Mouse (Mus musculus) left cerebral cortex, adult 2 months (tissue): Measurements from ENCODE around the gene Klhdc8b. TPM values are rescaled to one million over a fixed set of nuclear protein-coding genes. Genes with fewer than 3 reads are reported as not detected.
A peak's percentile ranks its signal among the peaks of the same experiment; 100 is the strongest.

Experiments used
- DNase-seq, 2 experiments: peaks; one replicate each; pipeline ENCODE4 v3.0.0; 2021 to 2022; ENCODE audit warnings: low spot score in 2 of 2, mixed read lengths in 1 of 2; ENCODE audit errors: extremely low spot score in 1 of 2
- H3K27ac ChIP-seq: fragments of 200-600 bp; 2 replicates; pipeline ENCODE4 v1.8.1; 2022
- H3K4me3 ChIP-seq: fragments of 200-600 bp; 2 replicates; pipeline ENCODE4 v1.8.1; 2022
- CTCF ChIP-seq: fragments of 200-600 bp; IDR thresholded peaks from 2 replicates; pipeline ENCODE4 v1.8.1; 2022; ENCODE audit warnings: antibody characterized with exemption, mild to moderate bottlenecking, moderate library complexity
- intact Hi-C: fragments of 180-260 bp; cut with DNase I; formaldehyde crosslinking; loops from one replicate; pipeline ENCODE4 v1.15.1; 2025
- long read RNA-seq, 2 experiments: library from polyadenylated mRNA; stranded (forward); transcript quantifications; one replicate each; pipeline ENCODE4 v2.0.0; 2021; ENCODE audit warnings: borderline mapping rate in 2 of 2
- total RNA-seq, 2 experiments: library from RNA; stranded (reverse); gene quantifications; 2 replicates each; pipeline ENCODE4 v1.2.3; 2021

Gene Klhdc8b
- total RNA-seq, result 10 to 100 TPM; 30.7 to 32.8 TPM
- long read RNA-seq, experiment 1, full-length matches to known transcripts, result 34 of 42 reads
- long read RNA-seq, experiment 1, partial matches to known transcripts, result 2 of 42 reads
- long read RNA-seq, experiment 1, other reads (novel, unspliced or antisense), result 6 of 42 reads
- long read RNA-seq, experiment 2, transcript Klhdc8b-201 (6 exons, 1,897 nt), result major isoform, 23 of 43 reads
- long read RNA-seq, experiment 2, partial matches to known transcripts, result 2 of 43 reads
- long read RNA-seq, experiment 2, other reads (novel, unspliced or antisense), result 18 of 43 reads

DNA sequence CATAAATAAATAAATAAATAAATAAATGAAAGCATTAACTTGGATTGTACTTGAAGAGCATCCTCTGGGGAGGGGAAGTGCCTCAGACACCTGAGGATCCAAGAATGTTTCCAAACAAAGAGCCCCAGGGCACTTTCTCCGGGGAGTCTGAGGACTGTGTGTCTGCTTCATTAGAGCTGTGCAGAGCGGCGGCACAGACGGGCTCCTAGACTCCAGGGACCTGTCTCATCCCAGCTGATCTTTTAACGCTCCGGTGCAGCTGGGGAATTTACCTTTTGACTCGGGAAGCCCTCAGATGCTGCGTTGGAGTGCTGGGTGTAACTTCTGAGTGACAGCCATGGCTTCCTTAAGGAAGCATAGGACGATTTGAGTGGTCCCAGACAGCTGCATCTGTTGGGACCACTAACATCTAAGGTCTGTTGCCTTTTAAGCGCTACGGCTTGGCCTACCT lies at the start of gene Klhdc8b:
Klhdc8b (minus strand) TSS at position 401 of the 451 bp plus-strand sequence.
- DNase-seq, result no peak
- intact Hi-C loops, result no loop called here
- peak within 1 kb of the TSS; percentile 94 for H3K27ac ChIP-seq
- no peak for TF ChIP-seq CTCF
- H3K4me3 ChIP-seq, result peak within 1 kb of the TSS; percentile 75

DNA sequence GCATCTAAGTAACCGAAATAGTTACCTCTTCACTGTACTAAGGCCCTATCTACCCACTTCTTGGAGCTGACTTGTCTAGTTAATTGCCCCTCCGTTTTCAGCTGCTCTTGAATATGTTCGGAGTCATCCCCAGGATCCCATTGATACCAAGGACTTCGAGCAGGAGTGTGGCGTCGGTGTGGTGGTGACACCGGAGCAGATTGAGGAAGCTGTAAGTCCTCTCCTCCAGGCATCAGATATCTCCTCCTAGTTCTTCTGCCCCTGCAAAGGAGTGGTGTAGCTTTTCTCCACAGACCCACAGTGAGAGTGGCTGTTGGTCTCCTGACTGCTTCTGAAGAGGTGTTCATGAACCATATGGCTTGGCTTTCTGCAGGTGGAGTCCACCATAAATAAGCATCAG lies 47.4 kb upstream of the Klhdc8b start:
- DNase-seq, result no peak
- intact Hi-C loops, result no loop called here
- Histone ChIP-seq H3K4me3 (peak overlapping the region; percentile 84), H3K27ac (no peak overlapping the region)
- no peak for TF ChIP-seq CTCF

- DNase-seq, result peak; percentile 86 to 89
- intact Hi-C loops, result loop anchor here (2.0 kb wide), 1 partner anchor 15 kb away; no protein-coding TSS in a partner anchor
- peak within 1 kb of the TSS; percentile 88 for H3K27ac ChIP-seq
- H3K4me3 ChIP-seq, result peak within 1 kb of the TSS; percentile 84
- TF ChIP-seq CTCF, result no peak
These were observed 46.4 kb upstream of the Klhdc8b start, which contains the start of gene Qars for GRCm38 (mm10) chr9:108507619-108508434. TSS of gene Qars (plus strand) at chr9:108507706.

DNA sequence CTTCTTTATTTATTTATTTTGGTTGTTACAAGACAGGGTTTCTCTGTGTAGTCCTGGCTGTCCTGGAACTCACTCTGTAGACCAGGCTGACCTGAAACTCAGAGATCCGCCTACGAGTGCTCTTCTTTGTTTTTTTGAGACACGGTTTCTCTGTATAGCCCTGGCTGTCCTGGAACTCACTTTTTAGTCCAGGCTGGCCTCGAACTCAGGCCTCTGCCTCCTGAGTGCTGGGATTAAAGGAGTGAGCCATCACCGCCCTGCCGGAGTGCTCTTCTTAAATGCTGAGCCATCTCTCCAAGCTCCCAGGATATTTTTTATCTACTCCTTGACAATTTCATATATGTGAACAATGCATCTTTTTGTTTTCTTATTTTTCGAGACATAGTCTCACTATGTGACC lies 45.5 kb upstream of the Klhdc8b start:
- H3K4me3 ChIP-seq, result no peak overlapping the region; the same call in 1 of the 2 replicates
- H3K27ac ChIP-seq, result peak overlapping the region; percentile 88
- intact Hi-C loops, result loop anchor here (2.0 kb wide), 1 partner anchor 14 kb away; no protein-coding TSS in a partner anchor
- no peak for TF ChIP-seq CTCF
- no peak for DNase-seq

DNA sequence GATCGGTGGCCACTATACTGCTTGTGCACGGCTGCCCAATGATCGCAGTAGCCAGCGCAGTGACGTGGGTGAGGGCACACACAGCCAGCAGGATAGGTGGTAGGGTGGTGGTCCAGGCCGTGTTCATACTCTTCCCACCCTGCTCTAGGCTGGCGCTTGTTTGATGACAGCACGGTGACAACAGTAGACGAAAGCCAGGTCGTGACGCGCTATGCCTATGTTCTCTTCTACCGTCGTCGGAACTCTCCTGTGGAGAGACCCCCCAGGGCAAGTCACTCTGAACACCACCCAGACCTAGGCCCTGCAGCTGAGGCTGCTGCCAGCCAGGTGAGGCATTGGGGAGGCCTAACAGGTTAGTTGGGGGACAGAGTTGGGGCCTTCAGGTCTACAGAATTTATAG lies 38.6 kb upstream of the Klhdc8b start:
- no peak overlapping the region for H3K27ac ChIP-seq
- no peak for TF ChIP-seq CTCF
- DNase-seq, result no peak
- H3K4me3 ChIP-seq, result no peak overlapping the region
- intact Hi-C loops, result loop anchor here (10.0 kb wide), 1 partner anchor 925 kb away; the partner anchor contains the start of genes Hyal1 and Naa80

DNA sequence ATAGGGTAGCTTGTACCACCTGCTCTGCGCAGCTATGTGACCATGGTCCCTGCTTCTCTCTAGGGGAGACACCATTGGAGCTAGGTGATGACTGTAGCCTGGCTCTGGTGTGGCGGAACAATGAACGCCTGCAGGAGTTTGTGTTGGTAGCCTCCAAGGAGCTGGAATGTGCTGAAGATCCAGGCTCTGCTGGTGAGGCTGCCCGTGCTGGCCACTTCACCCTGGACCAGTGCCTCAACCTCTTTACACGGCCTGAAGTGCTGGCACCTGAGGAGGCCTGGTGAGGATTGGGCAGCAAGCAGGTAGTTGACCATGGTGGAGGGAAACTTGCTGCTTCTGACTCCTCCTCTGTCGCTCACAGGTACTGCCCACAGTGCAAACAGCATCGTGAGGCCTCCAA lies 37.9 kb upstream of the Klhdc8b start:
- no peak for TF ChIP-seq CTCF
- intact Hi-C loops, result loop anchor here (10.0 kb wide), 1 partner anchor 924 kb away; the partner anchor contains the start of genes Hyal1 and Naa80
- DNase-seq, result no peak

GRCm38 (mm10) chr9:108494905-108495304 lies 33.5 kb upstream of the Klhdc8b start:
- intact Hi-C loops, result loop anchor here (10.0 kb wide), 1 partner anchor 920 kb away; the partner anchor contains the start of genes Hyal1 and Naa80
- TF ChIP-seq CTCF, result no peak

More for the DNA sequence above, 37.9 kb upstream of the Klhdc8b start:
- Histone ChIP-seq H3K27ac (no peak overlapping the region), H3K4me3 (no peak overlapping the region)

GRCm38 (mm10) chr9:108494146-108494825 lies 32.9 kb upstream of the Klhdc8b start:
- DNase-seq, result no peak
- no peak for TF ChIP-seq CTCF
- intact Hi-C loops, result loop anchor here (10.0 kb wide), 1 partner anchor 919 kb away; the partner anchor contains the start of genes Hyal1 and Naa80
- no peak overlapping the region for H3K4me3 ChIP-seq
- no peak overlapping the region for H3K27ac ChIP-seq

More at GRCm38 (mm10) chr9:108494905-108495304, 33.5 kb upstream of the Klhdc8b start:
- no peak for DNase-seq
- Histone ChIP-seq H3K4me3 (no peak overlapping the region), H3K27ac (no peak overlapping the region)

DNA sequence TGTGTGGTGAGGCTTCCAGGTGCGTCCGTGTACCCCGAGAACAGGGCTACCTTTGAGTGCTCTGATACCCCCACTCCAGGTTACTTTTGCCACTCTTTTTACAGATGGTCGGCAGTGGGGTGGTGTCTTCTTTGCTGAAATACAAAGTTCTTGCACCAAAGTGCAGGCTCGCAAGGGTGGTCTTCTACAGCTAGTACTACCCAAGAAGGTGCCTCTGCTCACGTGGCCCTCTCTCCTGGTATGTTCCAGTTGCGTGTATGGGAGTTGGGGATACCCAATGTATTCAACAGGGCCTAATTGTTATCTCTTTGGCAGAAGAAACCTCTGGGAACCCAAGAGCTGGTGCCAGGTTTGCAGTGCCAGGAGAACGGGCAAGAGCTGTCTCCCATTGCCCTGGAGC lies 31.9 kb upstream of the Klhdc8b start:
- intact Hi-C loops, result loop anchor here (2.0 to 10.0 kb wide), 2 partner anchors 14 to 918 kb away; partner anchors contain the start of genes Hyal1, Naa80 and Qars
- DNase-seq, result no peak
- no peak for TF ChIP-seq CTCF

GRCm38 (mm10) chr9:108492043-108492750 lies 30.8 kb upstream of the Klhdc8b start:
- DNase-seq, result no peak
- H3K4me3 ChIP-seq, result peak overlapping the region; percentile 98; the same call in 1 of the 2 replicates
- no peak overlapping the region; the same call in 1 of the 2 replicates for H3K27ac ChIP-seq
- no peak for TF ChIP-seq CTCF
- intact Hi-C loops, result loop anchor here (2.0 to 10.0 kb wide), 2 partner anchors 15 to 917 kb away; partner anchors contain the start of genes Hyal1, Naa80 and Qars

More for the DNA sequence above, 31.9 kb upstream of the Klhdc8b start:
- H3K27ac ChIP-seq, result no peak overlapping the region
- no peak overlapping the region for H3K4me3 ChIP-seq

GRCm38 (mm10) chr9:108491286-108491580 lies 29.9 kb upstream of the Klhdc8b start:
- peak overlapping the region; percentile 98 for H3K4me3 ChIP-seq
- intact Hi-C loops, result loop anchor here (2.0 to 10.0 kb wide), 2 partner anchors 26 to 916 kb away; partner anchors contain the start of genes Hyal1, Naa80 and Qrich1
- H3K27ac ChIP-seq, result peak overlapping the region; percentile 96
- TF ChIP-seq CTCF, result no peak
- no peak for DNase-seq
